Mouse (Mus musculus): ENCODE results near the gene Grk4.

GRCm38 (mm10) chr5:34663231-34663630, 3.1 kb downstream of the Grk4 start:
- TF ChIP-seq POLR2A (IDR thresholded peaks at IDR 0.05; ENCODE audit: control insufficient read depth, extremely low read depth, insufficient read depth, low read length, poor library complexity) (no peak), CTCF (IDR thresholded peaks at IDR 0.05; ENCODE audit: borderline replicate concordance, control insufficient read depth, extremely low read depth, insufficient read depth, low read length, poor library complexity) (no peak)

All from thymus, adult 2 months (tissue).